Mouse (Mus musculus) stomach, postnatal 0 days (tissue): Measurements from ENCODE around the gene Drc3. TPM values are rescaled to one million over a fixed set of nuclear protein-coding genes. Genes with fewer than 3 reads are reported as not detected.

ENCODE experiments used
- ATAC-seq: fragments of 200-750 bp; cut with Nextera tagmentation; 2 replicates; pipeline ENCODE4 v1.8.0; 2017; ENCODE audit not compliant: low FRiP score, low TSS enrichment
- DNase-seq: peaks from one replicate; pipeline ENCODE4 v3.0.0-alpha.2; 2016; ENCODE audit warnings: low spot score
- H3K27ac ChIP-seq: fragments of 300-500 bp; sonication (generic); replicated peaks from 2 replicates; pipeline ENCODE4 v1.5.1; 2014; ENCODE audit warnings: mild to moderate bottlenecking, control low read depth
- H3K27me3 ChIP-seq: fragments of 300-500 bp; sonication (generic); 2 replicates; pipeline ENCODE4 v1.6.1; 2014; ENCODE audit warnings: low read length; ENCODE audit not compliant: control insufficient read depth, insufficient read depth
- H3K36me3 ChIP-seq: fragments of 300-500 bp; sonication (generic); 2 replicates; pipeline ENCODE4 v1.6.1; 2014; ENCODE audit warnings: low read length, mixed read lengths; ENCODE audit not compliant: control insufficient read depth, insufficient read depth
- H3K4me1 ChIP-seq: fragments of 300-500 bp; sonication (generic); replicated peaks from 2 replicates; pipeline ENCODE4 v1.6.1; 2014; ENCODE audit warnings: antibody characterized with exemption; ENCODE audit not compliant: control insufficient read depth, insufficient read depth
- H3K4me2 ChIP-seq: fragments of 300-500 bp; sonication (generic); replicated peaks from 2 replicates; pipeline ENCODE4 v1.6.1; 2014; ENCODE audit warnings: low read depth, mild to moderate bottlenecking, control low read depth, moderate library complexity
- H3K4me3 ChIP-seq: fragments of 300-500 bp; sonication (generic); 2 replicates; pipeline ENCODE4 v1.5.1; 2014; ENCODE audit warnings: low read depth, low read length, control low read depth
- H3K9ac ChIP-seq: fragments of 300-500 bp; sonication (generic); 2 replicates; pipeline ENCODE4 v1.6.1; 2014; ENCODE audit warnings: mild to moderate bottlenecking, low read length, control low read depth, mixed read lengths
- H3K9me3 ChIP-seq: fragments of 300-500 bp; sonication (generic); 2 replicates; pipeline ENCODE4 v1.6.1; 2016; ENCODE audit warnings: low read length; ENCODE audit not compliant: control insufficient read depth
- CTCF ChIP-seq: IDR thresholded peaks from 2 replicates; pipeline ENCODE4 v1.5.1; 2016; ENCODE audit warnings: antibody characterized with exemption, low read depth, mild to moderate bottlenecking, moderate library complexity
- EP300 ChIP-seq: optimal IDR thresholded peaks from 2 replicates; pipeline ENCODE3; 2016; ENCODE audit warnings: antibody characterized with exemption
- WGBS: fragments of 180-500 bp; shearing (Covaris S2); extraction: QIAGEN DNeasy Blood & Tissue Kit; methylation state at CpG from one replicate; pipeline ENCODE4 v1.1.7; 2014; 5-methylcytosine and 5-hydroxymethylcytosine counted together
- polyA plus RNA-seq: library from polyadenylated mRNA; unstranded; fragments of >200 nt; fragmentation: Nextera tagmentation; extraction: Ambion mirVana; gene quantifications from 2 replicates; pipeline ENCODE4 v1.2.1, GENCODE M21; 2015

The Drc3 gene
- polyA plus RNA-seq, 1 experiment from 2014 or later = 0.93 TPM

- 33% methylated on average over 12 of the region's 12 CpGs for WGBS
- Histone ChIP-seq H3K4me2 (no peak overlapping the region), H3K27ac (peak overlapping the region; percentile 65), H3K9ac (no peak overlapping the region), H3K36me3 (no peaks in the 10 kb centered on the region), H3K9me3 (no peaks in the 10 kb centered on the region), H3K4me3 (no peak overlapping the region), H3K27me3 (no peaks in the 10 kb centered on the region), H3K4me1 (peaks cover 9% of the 10 kb centered on the region)
- DNase-seq = peak; percentile 76
- no peak for TF ChIP-seq CTCF
- TF ChIP-seq EP300 = no peak
- ATAC-seq = peak; percentile 72
Measured at GRCm38 (mm10) chr11:60308506-60309116, 44.5 kb upstream of the Drc3 start.

GRCm38 (mm10) chr11:60309875-60310274 lies 43.3 kb upstream of the Drc3 start:
- H3K4me1 ChIP-seq = peaks cover 9% of the 10 kb centered on the region
- no peaks in the 10 kb centered on the region for H3K36me3 ChIP-seq
- no peaks in the 10 kb centered on the region for H3K27me3 ChIP-seq
- no peak overlapping the region for H3K4me2 ChIP-seq
- no peak overlapping the region for H3K4me3 ChIP-seq
- H3K9ac ChIP-seq = no peak overlapping the region
- DNase-seq (peak; percentile 12), ATAC-seq (0 out of 2 replicates have a peak, but pooled peaks have one; percentile 48)
- no peaks in the 10 kb centered on the region for H3K9me3 ChIP-seq
- H3K27ac ChIP-seq = no peak overlapping the region
- no peak for TF ChIP-seq CTCF
- no peak for TF ChIP-seq EP300

- peaks cover 9% of the 10 kb centered on the region for H3K4me1 ChIP-seq
- H3K27ac ChIP-seq = peak overlapping the region; percentile 53
- H3K27me3 ChIP-seq = no peaks in the 10 kb centered on the region
- TF ChIP-seq CTCF (peak; percentile 29), EP300 (no peak)
- no peak overlapping the region for H3K9ac ChIP-seq
- WGBS = 14% methylated on average over 8 of the region's 8 CpGs
- DNase-seq = peak; percentile 59
- H3K4me3 ChIP-seq = no peak overlapping the region
- ATAC-seq = peak; percentile 36; the same call in 1 of the 2 replicates
- no peaks in the 10 kb centered on the region for H3K36me3 ChIP-seq
- H3K4me2 ChIP-seq = no peak overlapping the region
- no peaks in the 10 kb centered on the region for H3K9me3 ChIP-seq
Measured at GRCm38 (mm10) chr11:60311025-60311854, 41.9 kb upstream of the Drc3 start.

- WGBS = 44% methylated on average over 7 of the region's 7 CpGs
- TF ChIP-seq CTCF = no peak
- TF ChIP-seq EP300 = no peak
- no peak for DNase-seq
- H3K27me3 ChIP-seq = no peaks in the 10 kb centered on the region
- H3K36me3 ChIP-seq = no peaks in the 10 kb centered on the region
- H3K9ac ChIP-seq = no peak overlapping the region
- no peak overlapping the region for H3K4me3 ChIP-seq
- H3K4me2 ChIP-seq = no peak overlapping the region
- no peak for ATAC-seq
- H3K9me3 ChIP-seq = no peaks in the 10 kb centered on the region
- H3K4me1 ChIP-seq = peaks cover 4% of the 10 kb centered on the region
- no peak overlapping the region for H3K27ac ChIP-seq
Measured at GRCm38 (mm10) chr11:60316250-60316649, 36.9 kb upstream of the Drc3 start.

- Histone ChIP-seq H3K27me3 (no peaks in the 10 kb centered on the region), H3K27ac (no peak overlapping the region), H3K4me2 (no peak overlapping the region), H3K9ac (no peak overlapping the region), H3K4me3 (no peak overlapping the region), H3K9me3 (no peaks in the 10 kb centered on the region), H3K36me3 (no peaks in the 10 kb centered on the region), H3K4me1 (no peaks in the 10 kb centered on the region; the same call in 1 of the 2 replicates)
- no peak for DNase-seq
- WGBS = 72% methylated on average over 8 of the region's 8 CpGs
- no peak for ATAC-seq
- TF ChIP-seq CTCF (no peak), EP300 (no peak)
Measured at GRCm38 (mm10) chr11:60316883-60317282, 36.2 kb upstream of the Drc3 start.
